Mouse (Mus musculus): ENCODE results near the gene Drd5. TPM values are rescaled to one million over a fixed set of nuclear protein-coding genes. Genes with fewer than 3 reads are reported as not detected.

Gene Drd5
- total RNA-seq, 1 experiment, result not detected

GRCm38 (mm10) chr5:38276451-38276850 is 42.7 kb upstream of the Drd5 start:
- Histone ChIP-seq H3K9ac (ENCODE audit: insufficient read depth, low read depth, low read length, poor library complexity, severe bottlenecking) (no peak overlapping the region), H3K4me1 (ENCODE audit: control insufficient read depth in 2 of 2, insufficient read depth in 2 of 2, low read length in 2 of 2, poor library complexity in 1 of 2) (peaks cover 0 to 17% of the 10 kb centered on the region in 2 experiments; a peak in 3 of 4 replicates)
- TF ChIP-seq HCFC1 (IDR thresholded peaks at IDR 0.05; ENCODE audit: borderline replicate concordance, insufficient read depth, low read length) (no peak), CHD2 (IDR thresholded peaks at IDR 0.05; ENCODE audit: low read depth, low read length) (no peak), ZNF384 (IDR thresholded peaks at IDR 0.05; ENCODE audit: low read depth, low read length) (no peak), ZC3H11A (IDR thresholded peaks at IDR 0.05; ENCODE audit: borderline replicate concordance, low read depth, low read length) (no peak), MAFK (IDR thresholded peaks at IDR 0.05; ENCODE audit: insufficient read depth, low read depth, low read length) (no peak)

GRCm38 (mm10) chr5:38277098-38277866 is 41.9 kb upstream of the Drd5 start:
- H3K36me3 ChIP-seq (ENCODE audit: control insufficient read depth, insufficient read depth, low read length, poor library complexity, severe bottlenecking), result no peaks in the 10 kb centered on the region
- peak overlapping the region; percentile 4; the same call in 1 of the 2 replicates for H3K9ac ChIP-seq (ENCODE audit: insufficient read depth, low read depth, low read length, poor library complexity, severe bottlenecking)
- in situ Hi-C loops (cut with MboI; ENCODE audit: low sequenced_read_pairs in 2 of 2, unreplicated experiment in 2 of 2), result loop anchor here in 1 of 2 experiments (10.0 kb wide), 1 partner anchor 462 kb away; no protein-coding TSS in a partner anchor
- H3K4me1 ChIP-seq (ENCODE audit: control insufficient read depth in 2 of 2, insufficient read depth in 2 of 2, low read length in 2 of 2, poor library complexity in 1 of 2), result peaks cover 0 to 17% of the 10 kb centered on the region in 2 experiments; a peak in 3 of 4 replicates
- TF ChIP-seq CHD2 (IDR thresholded peaks at IDR 0.05; ENCODE audit: low read depth, low read length), result no peak
- H3K27ac ChIP-seq (ENCODE audit: insufficient read depth, low read depth, low read length, poor library complexity, severe bottlenecking), result no peak overlapping the region
- DNase-seq (ENCODE audit: low read depth, low spot score), result no peak
- H3K9me3 ChIP-seq (ENCODE audit: control insufficient read depth, insufficient read depth, low read depth, low read length), result no peaks in the 10 kb centered on the region
- peak overlapping the region; percentile 53 to 54; a peak in 3 of 4 replicates for H3K4me3 ChIP-seq (ENCODE audit: insufficient read depth in 1 of 2, low read depth in 1 of 2, low read length in 2 of 2, poor library complexity in 1 of 2, severe bottlenecking in 1 of 2)

More at GRCm38 (mm10) chr5:38276451-38276850, 42.7 kb upstream of the Drd5 start:
- in situ Hi-C loops (cut with MboI; ENCODE audit: low sequenced_read_pairs in 2 of 2, unreplicated experiment in 2 of 2), result loop anchor here in 1 of 2 experiments (10.0 kb wide), 1 partner anchor 462 kb away; no protein-coding TSS in a partner anchor
- Histone ChIP-seq H3K27ac (ENCODE audit: insufficient read depth, low read depth, low read length, poor library complexity, severe bottlenecking) (no peak overlapping the region), H3K9me3 (ENCODE audit: control insufficient read depth, insufficient read depth, low read depth, low read length) (no peaks in the 10 kb centered on the region), H3K36me3 (ENCODE audit: control insufficient read depth, insufficient read depth, low read length, poor library complexity, severe bottlenecking) (no peaks in the 10 kb centered on the region), H3K4me3 (ENCODE audit: insufficient read depth in 1 of 2, low read depth in 1 of 2, low read length in 2 of 2, poor library complexity in 1 of 2, severe bottlenecking in 1 of 2) (peak overlapping the region in 1 of 2 experiments; percentile 6; a peak in 1 of 4 replicates)
- DNase-seq (ENCODE audit: low read depth, low spot score), result no peak

DNA sequence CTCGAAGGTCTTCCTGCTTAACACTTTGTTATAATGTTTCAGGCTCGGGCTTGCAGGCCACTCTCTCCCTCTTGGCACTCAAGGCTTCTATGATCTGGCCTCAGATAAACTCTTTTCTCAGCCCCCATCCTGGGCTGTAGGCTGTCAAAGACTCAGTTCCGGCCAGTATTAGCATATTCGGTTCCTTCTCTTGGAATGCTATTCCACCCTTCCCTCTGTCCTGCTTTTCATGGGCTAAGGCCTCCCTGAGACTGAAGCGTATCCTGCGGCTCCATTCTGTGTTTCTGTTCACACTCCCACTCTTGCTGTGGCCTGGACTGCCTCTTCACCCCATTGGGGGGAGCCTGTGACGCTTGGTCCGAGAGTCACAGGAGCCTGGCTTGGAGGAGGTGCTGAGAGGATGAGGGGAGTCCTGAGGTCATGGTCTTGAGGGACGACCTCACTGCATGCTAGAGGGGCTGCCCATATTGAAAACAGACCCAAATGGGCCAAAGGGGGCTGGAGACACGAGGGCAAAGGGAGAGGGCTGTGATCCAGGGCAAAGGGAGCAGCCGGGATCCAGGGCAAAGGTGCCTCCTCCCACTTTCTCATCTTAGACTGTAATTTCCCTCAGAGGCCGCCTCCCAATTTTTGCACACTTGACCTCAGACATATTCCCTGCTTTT is 41.1 kb upstream of the Drd5 start:
- no peaks in the 10 kb centered on the region for H3K36me3 ChIP-seq (ENCODE audit: control insufficient read depth, insufficient read depth, low read length, poor library complexity, severe bottlenecking)
- H3K4me3 ChIP-seq (ENCODE audit: insufficient read depth in 1 of 2, low read depth in 1 of 2, low read length in 2 of 2, poor library complexity in 1 of 2, severe bottlenecking in 1 of 2), result peak overlapping the region in 1 of 2 experiments; percentile 53; a peak in 2 of 4 replicates
- in situ Hi-C loops (cut with MboI; ENCODE audit: low sequenced_read_pairs in 2 of 2, unreplicated experiment in 2 of 2), result loop anchor here in 1 of 2 experiments (10.0 kb wide), 1 partner anchor 463 kb away; no protein-coding TSS in a partner anchor
- no peak overlapping the region; the same call in 1 of the 2 replicates for H3K9ac ChIP-seq (ENCODE audit: insufficient read depth, low read depth, low read length, poor library complexity, severe bottlenecking)
- no peaks in the 10 kb centered on the region for H3K9me3 ChIP-seq (ENCODE audit: control insufficient read depth, insufficient read depth, low read depth, low read length)
- H3K27ac ChIP-seq (ENCODE audit: insufficient read depth, low read depth, low read length, poor library complexity, severe bottlenecking), result no peak overlapping the region
- TF ChIP-seq ZC3H11A (IDR thresholded peaks at IDR 0.05; ENCODE audit: borderline replicate concordance, low read depth, low read length), result no peak
- no peak for DNase-seq (ENCODE audit: low read depth, low spot score)
- H3K4me1 ChIP-seq (ENCODE audit: control insufficient read depth in 2 of 2, insufficient read depth in 2 of 2, low read length in 2 of 2, poor library complexity in 1 of 2), result peaks cover 0 to 17% of the 10 kb centered on the region in 2 experiments; a peak in 3 of 4 replicates

DNA sequence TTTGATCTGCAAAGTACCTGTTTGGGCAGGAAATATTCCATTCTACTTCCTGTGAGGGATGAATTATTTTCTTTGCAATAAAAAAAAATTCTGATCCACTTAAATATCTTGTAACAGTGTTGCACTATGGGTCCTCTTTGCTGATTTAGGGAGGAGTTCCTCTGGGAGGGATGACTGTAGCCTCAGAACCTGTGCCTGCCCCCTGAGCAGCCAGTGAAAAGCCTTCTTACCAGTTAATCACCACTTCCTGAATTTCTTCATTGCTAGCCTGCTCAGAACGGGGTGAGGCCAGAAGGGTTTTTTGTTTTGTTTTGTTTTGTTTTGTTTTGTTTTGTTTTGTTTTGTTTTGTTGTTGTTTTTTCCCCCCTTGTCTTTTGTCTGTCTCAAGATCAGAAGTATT is 39.1 kb upstream of the Drd5 start:
- Histone ChIP-seq H3K4me3 (ENCODE audit: insufficient read depth in 1 of 2, low read depth in 1 of 2, low read length in 2 of 2, poor library complexity in 1 of 2, severe bottlenecking in 1 of 2) (no peak overlapping the region), H3K36me3 (ENCODE audit: control insufficient read depth, insufficient read depth, low read length, poor library complexity, severe bottlenecking) (no peaks in the 10 kb centered on the region), H3K4me1 (ENCODE audit: control insufficient read depth in 2 of 2, insufficient read depth in 2 of 2, low read length in 2 of 2, poor library complexity in 1 of 2) (peaks cover 0 to 17% of the 10 kb centered on the region in 2 experiments; a peak in 3 of 4 replicates), H3K9me3 (ENCODE audit: control insufficient read depth, insufficient read depth, low read depth, low read length) (no peaks in the 10 kb centered on the region), H3K27ac (ENCODE audit: insufficient read depth, low read depth, low read length, poor library complexity, severe bottlenecking) (no peak overlapping the region), H3K9ac (ENCODE audit: insufficient read depth, low read depth, low read length, poor library complexity, severe bottlenecking) (no peak overlapping the region)
- in situ Hi-C loops (cut with MboI; ENCODE audit: low sequenced_read_pairs in 2 of 2, unreplicated experiment in 2 of 2), result no loop called here
- no peak for DNase-seq (ENCODE audit: low read depth, low spot score)
- TF ChIP-seq ZNF384 (IDR thresholded peaks at IDR 0.05; ENCODE audit: low read depth, low read length), result no peak
- no peak for TF ChIP-seq ZC3H11A (IDR thresholded peaks at IDR 0.05; ENCODE audit: borderline replicate concordance, low read depth, low read length)
- TF ChIP-seq HCFC1 (IDR thresholded peaks at IDR 0.05; ENCODE audit: borderline replicate concordance, insufficient read depth, low read length), result no peak
- no peak for TF ChIP-seq MAFK (IDR thresholded peaks at IDR 0.05; ENCODE audit: insufficient read depth, low read depth, low read length)
- no peak for TF ChIP-seq CHD2 (IDR thresholded peaks at IDR 0.05; ENCODE audit: low read depth, low read length)

Data from ES-E14 (cell line).